Mouse (Mus musculus): ENCODE measurements around the gene Adh1. TPM values are rescaled to one million over a fixed set of nuclear protein-coding genes. Genes with fewer than 3 reads are reported as not detected.

Adh1 gene
- polyA plus RNA-seq, 1 experiment from 2014 or later: 1,307 TPM

DNA sequence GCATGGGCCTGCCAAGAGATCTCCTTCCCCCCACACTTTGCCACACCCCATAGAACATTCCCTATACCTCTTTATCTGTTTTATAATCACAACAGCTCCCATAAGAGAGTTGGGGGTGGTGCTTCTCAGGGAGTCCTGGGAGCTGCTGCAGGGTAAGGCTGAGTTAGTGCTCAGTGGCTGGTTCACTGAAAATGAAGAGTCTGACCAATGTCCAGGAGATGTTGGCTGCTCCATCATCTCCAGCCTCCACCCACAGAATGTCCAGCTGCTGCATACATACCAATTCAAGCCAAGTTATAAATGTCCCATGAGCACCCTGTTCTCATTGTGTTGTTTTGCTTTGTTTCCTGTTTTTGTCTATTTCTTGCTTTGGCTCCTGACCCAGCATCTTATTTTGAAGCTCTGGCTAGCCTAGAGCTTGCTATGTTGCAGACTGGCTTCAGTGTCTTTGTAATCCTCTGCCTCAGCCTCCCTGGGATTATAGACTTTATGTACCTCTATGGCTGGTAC lies 14.2 kb upstream of the Adh1 start:
- no peaks in the 10 kb centered on the region for H3K36me3 ChIP-seq (ENCODE audit: control insufficient read depth, insufficient read depth, low read length)
- ATAC-seq (ENCODE audit: low read depth): no peak

DNA sequence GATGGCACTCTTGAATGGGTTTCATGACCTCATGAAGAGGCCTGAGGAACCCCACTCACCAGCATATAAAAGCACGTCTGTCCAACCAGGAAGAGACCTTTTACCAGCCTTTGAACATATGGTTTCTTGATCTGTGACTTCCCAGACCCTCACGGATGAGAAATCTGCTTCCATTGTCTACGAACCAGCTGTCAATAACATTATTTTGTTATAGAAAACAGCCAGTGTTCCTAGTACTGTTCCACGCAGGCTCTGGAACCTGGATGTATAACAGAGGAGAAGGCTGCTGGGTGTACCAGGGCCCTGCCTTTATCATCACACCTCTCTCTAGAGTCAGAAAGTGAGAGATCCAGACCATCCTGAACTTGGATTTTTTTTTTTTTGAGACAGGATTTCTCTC lies 13.6 kb upstream of the Adh1 start:
- Histone ChIP-seq H3K36me3 (ENCODE audit: control insufficient read depth, insufficient read depth, low read length) (no peaks in the 10 kb centered on the region), H3K4me1 (replicated peaks; ENCODE audit: control insufficient read depth, insufficient read depth, low read length) (peaks cover 6% of the 10 kb centered on the region), H3K4me3 (ENCODE audit: low read length) (no peak overlapping the region), H3K4me2 (ENCODE audit: low read depth, low read length) (no peak overlapping the region), H3K27ac (ENCODE audit: low read length) (no peak overlapping the region), H3K9ac (ENCODE audit: low read length) (no peak overlapping the region), H3K27me3 (ENCODE audit: control insufficient read depth, insufficient read depth, low read depth, low read length) (no peaks in the 10 kb centered on the region), H3K9me3 (ENCODE audit: control insufficient read depth, low read length) (no peaks in the 10 kb centered on the region)
- ATAC-seq (ENCODE audit: low read depth): no peak
- 92% methylated on average over 4 of the region's 4 CpGs for WGBS

More for the DNA sequence above, 14.2 kb upstream of the Adh1 start:
- H3K27me3 ChIP-seq (ENCODE audit: control insufficient read depth, insufficient read depth, low read depth, low read length): no peaks in the 10 kb centered on the region
- no peaks in the 10 kb centered on the region for H3K9me3 ChIP-seq (ENCODE audit: control insufficient read depth, low read length)
- no peak overlapping the region for H3K4me3 ChIP-seq (ENCODE audit: low read length)
- H3K4me1 ChIP-seq (replicated peaks; ENCODE audit: control insufficient read depth, insufficient read depth, low read length): peaks cover 6% of the 10 kb centered on the region
- H3K9ac ChIP-seq (ENCODE audit: low read length): no peak overlapping the region
- H3K27ac ChIP-seq (ENCODE audit: low read length): no peak overlapping the region
- H3K4me2 ChIP-seq (ENCODE audit: low read depth, low read length): no peak overlapping the region

- 56% methylated on average over 7 of the region's 7 CpGs for WGBS
- no peak overlapping the region for H3K4me3 ChIP-seq (ENCODE audit: low read length)
- H3K4me2 ChIP-seq (ENCODE audit: low read depth, low read length): no peak overlapping the region
- no peaks in the 10 kb centered on the region for H3K9me3 ChIP-seq (ENCODE audit: control insufficient read depth, low read length)
- peaks cover 6% of the 10 kb centered on the region for H3K4me1 ChIP-seq (replicated peaks; ENCODE audit: control insufficient read depth, insufficient read depth, low read length)
- H3K27ac ChIP-seq (ENCODE audit: low read length): peak overlapping the region; percentile 89
- H3K36me3 ChIP-seq (ENCODE audit: control insufficient read depth, insufficient read depth, low read length): no peaks in the 10 kb centered on the region
- no peaks in the 10 kb centered on the region for H3K27me3 ChIP-seq (ENCODE audit: control insufficient read depth, insufficient read depth, low read depth, low read length)
- H3K9ac ChIP-seq (ENCODE audit: low read length): no peak overlapping the region
- ATAC-seq (ENCODE audit: low read depth): peak; percentile 4; the same call in 1 of the 2 replicates
Observed at GRCm38 (mm10) chr3:138248011-138248410, 12.8 kb upstream of the Adh1 start.

GRCm38 (mm10) chr3:138248746-138249145 lies 12.0 kb upstream of the Adh1 start:
- 54% methylated on average over 8 of the region's 8 CpGs for WGBS
- H3K9me3 ChIP-seq (ENCODE audit: control insufficient read depth, low read length): no peaks in the 10 kb centered on the region
- H3K9ac ChIP-seq (ENCODE audit: low read length): no peak overlapping the region
- H3K27me3 ChIP-seq (ENCODE audit: control insufficient read depth, insufficient read depth, low read depth, low read length): no peaks in the 10 kb centered on the region
- no peak overlapping the region for H3K4me3 ChIP-seq (ENCODE audit: low read length)
- peak overlapping the region; percentile 89 for H3K27ac ChIP-seq (ENCODE audit: low read length)
- no peak overlapping the region for H3K4me2 ChIP-seq (ENCODE audit: low read depth, low read length)
- peaks cover 6% of the 10 kb centered on the region for H3K4me1 ChIP-seq (replicated peaks; ENCODE audit: control insufficient read depth, insufficient read depth, low read length)
- H3K36me3 ChIP-seq (ENCODE audit: control insufficient read depth, insufficient read depth, low read length): no peaks in the 10 kb centered on the region
- peak; percentile 95 for ATAC-seq (ENCODE audit: low read depth)

- no peak overlapping the region for H3K9ac ChIP-seq (ENCODE audit: low read length)
- no peaks in the 10 kb centered on the region for H3K27me3 ChIP-seq (ENCODE audit: control insufficient read depth, insufficient read depth, low read depth, low read length)
- H3K4me1 ChIP-seq (replicated peaks; ENCODE audit: control insufficient read depth, insufficient read depth, low read length): peaks cover 8% of the 10 kb centered on the region
- no peak overlapping the region for H3K4me3 ChIP-seq (ENCODE audit: low read length)
- 82% methylated on average over 6 of the region's 6 CpGs for WGBS
- no peak for ATAC-seq (ENCODE audit: low read depth)
- no peak overlapping the region for H3K4me2 ChIP-seq (ENCODE audit: low read depth, low read length)
- H3K36me3 ChIP-seq (ENCODE audit: control insufficient read depth, insufficient read depth, low read length): no peaks in the 10 kb centered on the region
- H3K9me3 ChIP-seq (ENCODE audit: control insufficient read depth, low read length): no peaks in the 10 kb centered on the region
- H3K27ac ChIP-seq (ENCODE audit: low read length): no peak overlapping the region
Observed at GRCm38 (mm10) chr3:138251156-138251555, 9.6 kb upstream of the Adh1 start.

DNA sequence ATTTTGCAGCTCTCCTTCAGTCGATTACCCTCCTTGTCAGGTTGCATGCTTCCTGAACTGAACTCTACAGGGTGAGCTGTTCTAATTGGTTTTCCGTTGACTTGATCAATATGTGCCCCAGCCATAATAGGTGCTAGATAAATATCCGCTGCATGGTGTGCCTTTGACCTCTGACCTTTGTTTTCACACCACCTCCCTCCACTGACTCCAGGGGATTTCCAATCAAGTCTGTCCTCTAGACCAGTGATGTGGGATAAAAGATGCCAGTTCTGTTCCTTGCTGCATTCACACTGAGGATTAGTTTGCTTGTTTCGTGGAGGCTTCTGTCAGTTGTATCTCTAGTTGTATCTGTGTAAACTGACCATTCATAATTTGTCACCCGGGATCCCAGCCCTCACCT lies 6.6 kb upstream of the Adh1 start:
- no peaks in the 10 kb centered on the region for H3K36me3 ChIP-seq (ENCODE audit: control insufficient read depth, insufficient read depth, low read length)
- H3K4me3 ChIP-seq (ENCODE audit: low read length): no peak overlapping the region
- no peak for ATAC-seq (ENCODE audit: low read depth)
- WGBS: 64% methylated on average over 5 of the region's 5 CpGs
- H3K9ac ChIP-seq (ENCODE audit: low read length): no peak overlapping the region
- H3K27ac ChIP-seq (ENCODE audit: low read length): no peak overlapping the region
- H3K4me2 ChIP-seq (ENCODE audit: low read depth, low read length): no peak overlapping the region
- peaks cover 6% of the 10 kb centered on the region for H3K4me1 ChIP-seq (replicated peaks; ENCODE audit: control insufficient read depth, insufficient read depth, low read length)
- no peaks in the 10 kb centered on the region for H3K9me3 ChIP-seq (ENCODE audit: control insufficient read depth, low read length)
- no peaks in the 10 kb centered on the region for H3K27me3 ChIP-seq (ENCODE audit: control insufficient read depth, insufficient read depth, low read depth, low read length)

- no peaks in the 10 kb centered on the region for H3K27me3 ChIP-seq (ENCODE audit: control insufficient read depth, insufficient read depth, low read depth, low read length)
- H3K9ac ChIP-seq (ENCODE audit: low read length): no peak overlapping the region
- H3K4me1 ChIP-seq (replicated peaks; ENCODE audit: control insufficient read depth, insufficient read depth, low read length): peaks cover 6% of the 10 kb centered on the region
- H3K36me3 ChIP-seq (ENCODE audit: control insufficient read depth, insufficient read depth, low read length): no peaks in the 10 kb centered on the region
- peak overlapping the region; percentile 62 for H3K27ac ChIP-seq (ENCODE audit: low read length)
- H3K4me2 ChIP-seq (ENCODE audit: low read depth, low read length): no peak overlapping the region
- H3K9me3 ChIP-seq (ENCODE audit: control insufficient read depth, low read length): no peaks in the 10 kb centered on the region
- H3K4me3 ChIP-seq (ENCODE audit: low read length): no peak overlapping the region
- WGBS: 48% methylated on average over 3 of the region's 3 CpGs
- ATAC-seq (ENCODE audit: low read depth): 0 out of 2 replicates have a peak, but pooled peaks have one; percentile 8
Observed at GRCm38 (mm10) chr3:138255366-138255765, 5.4 kb upstream of the Adh1 start.

- peaks cover 6% of the 10 kb centered on the region for H3K4me1 ChIP-seq (replicated peaks; ENCODE audit: control insufficient read depth, insufficient read depth, low read length)
- H3K27ac ChIP-seq (ENCODE audit: low read length): peak overlapping the region; percentile 79
- no peak overlapping the region for H3K9ac ChIP-seq (ENCODE audit: low read length)
- 39% methylated on average over 9 of the region's 9 CpGs for WGBS
- ATAC-seq (ENCODE audit: low read depth): peak; percentile 89
- H3K4me2 ChIP-seq (ENCODE audit: low read depth, low read length): no peak overlapping the region
- no peaks in the 10 kb centered on the region for H3K36me3 ChIP-seq (ENCODE audit: control insufficient read depth, insufficient read depth, low read length)
- no peaks in the 10 kb centered on the region for H3K9me3 ChIP-seq (ENCODE audit: control insufficient read depth, low read length)
- no peaks in the 10 kb centered on the region for H3K27me3 ChIP-seq (ENCODE audit: control insufficient read depth, insufficient read depth, low read depth, low read length)
- H3K4me3 ChIP-seq (ENCODE audit: low read length): no peak overlapping the region
Observed at GRCm38 (mm10) chr3:138255780-138256550, 4.8 kb upstream of the Adh1 start.

- Histone ChIP-seq H3K27ac (ENCODE audit: low read length) (0 out of 2 replicates have a peak overlapping the region, but pooled peaks have one; percentile 21), H3K36me3 (ENCODE audit: control insufficient read depth, insufficient read depth, low read length) (no peaks in the 10 kb centered on the region), H3K27me3 (ENCODE audit: control insufficient read depth, insufficient read depth, low read depth, low read length) (no peaks in the 10 kb centered on the region), H3K4me3 (ENCODE audit: low read length) (no peak overlapping the region), H3K9ac (ENCODE audit: low read length) (no peak overlapping the region), H3K4me1 (replicated peaks; ENCODE audit: control insufficient read depth, insufficient read depth, low read length) (no peaks in the 10 kb centered on the region), H3K4me2 (ENCODE audit: low read depth, low read length) (no peak overlapping the region), H3K9me3 (ENCODE audit: control insufficient read depth, low read length) (no peaks in the 10 kb centered on the region)
- peak; percentile 29 for ATAC-seq (ENCODE audit: low read depth)
- WGBS: 21% methylated on average over 4 of the region's 4 CpGs
Observed at GRCm38 (mm10) chr3:138262568-138262967, 1.8 kb downstream of the Adh1 start.

Data from lung, embryonic 16.5 days (tissue).